Mouse (Mus musculus) bone marrow macrophage, adult 2 months (primary cell): Measurements from ENCODE around the gene Mael. TPM values are rescaled to one million over a fixed set of nuclear protein-coding genes. Genes with fewer than 3 reads are reported as not detected.

Experiments
- H3K27ac ChIP-seq: 2 replicates; pipeline ENCODE4 v1.5.1; 2012; ENCODE audit warnings: low read depth, low read length; ENCODE audit not compliant: insufficient read depth
- H3K4me1 ChIP-seq: 2 replicates; pipeline ENCODE4 v1.6.1; 2012; ENCODE audit warnings: low read length; ENCODE audit not compliant: control insufficient read depth, insufficient read depth
- H3K4me3 ChIP-seq: 2 replicates; pipeline ENCODE4 v1.5.1; 2012; ENCODE audit warnings: mild to moderate bottlenecking, low read length, moderate library complexity; ENCODE audit not compliant: insufficient read depth
- CTCF ChIP-seq: IDR thresholded peaks from 2 replicates; pipeline ENCODE4 v1.5.1; 2012; ENCODE audit warnings: low read depth, mild to moderate bottlenecking, low read length, moderate library complexity
- POLR2A ChIP-seq: IDR thresholded peaks from 2 replicates; pipeline ENCODE4 v1.6.1; 2012; ENCODE audit warnings: mild to moderate bottlenecking, low read depth, low read length, borderline replicate concordance
- polyA plus RNA-seq: library from polyadenylated mRNA; stranded (reverse); fragments of >200 nt; gene quantifications from 2 replicates; pipeline ENCODE4 v1.2.4, GENCODE M21; 2012; ENCODE audit not compliant: missing spikeins, insufficient read depth, insufficient read length

The Mael gene
- polyA plus RNA-seq, 1 experiment, result not detected

DNA sequence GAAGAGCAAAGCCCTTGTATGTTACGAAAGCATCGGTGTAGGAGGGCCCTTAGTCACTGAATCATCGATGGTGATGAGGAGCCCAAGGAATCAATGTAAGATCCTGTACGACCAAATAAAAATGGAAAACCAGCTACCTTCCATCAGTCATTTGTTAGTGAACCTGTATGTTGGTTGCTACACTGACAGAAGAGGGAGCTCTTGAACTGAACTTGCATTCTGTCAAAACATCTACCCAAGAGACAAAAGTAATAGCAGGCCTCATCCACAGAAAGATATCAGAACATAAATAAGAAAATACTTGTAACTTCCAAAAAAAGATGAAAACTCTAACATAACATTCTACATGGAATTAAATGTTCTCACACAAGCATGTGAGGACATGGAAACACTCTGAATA lies 24.4 kb downstream of the Mael start:
- Histone ChIP-seq H3K27ac (no peak overlapping the region), H3K4me1 (no peaks in the 10 kb centered on the region), H3K4me3 (no peak overlapping the region)
- TF ChIP-seq POLR2A (no peak), CTCF (no peak)

DNA sequence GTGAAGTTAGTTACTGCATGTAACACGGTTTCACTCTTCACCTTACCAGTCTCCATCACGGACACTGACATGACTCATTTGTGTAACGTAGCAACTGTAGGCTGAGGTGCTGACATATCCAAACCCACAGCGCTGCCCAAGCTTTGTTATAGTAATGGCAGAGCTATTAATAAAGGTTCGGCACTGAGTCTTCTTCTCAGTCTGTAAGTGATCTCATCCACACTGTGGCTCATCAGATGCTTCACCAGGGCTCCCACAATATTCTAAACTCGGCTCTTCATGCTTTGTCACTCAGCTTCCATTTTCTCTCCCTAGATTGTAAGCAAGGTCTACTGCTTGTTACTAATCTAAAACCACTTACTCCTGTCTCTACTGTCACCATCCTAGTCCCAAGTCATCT lies 29.2 kb downstream of the Mael start:
- no peak overlapping the region for H3K27ac ChIP-seq
- no peaks in the 10 kb centered on the region for H3K4me1 ChIP-seq
- TF ChIP-seq CTCF (no peak), POLR2A (no peak)
- H3K4me3 ChIP-seq, result no peak overlapping the region

DNA sequence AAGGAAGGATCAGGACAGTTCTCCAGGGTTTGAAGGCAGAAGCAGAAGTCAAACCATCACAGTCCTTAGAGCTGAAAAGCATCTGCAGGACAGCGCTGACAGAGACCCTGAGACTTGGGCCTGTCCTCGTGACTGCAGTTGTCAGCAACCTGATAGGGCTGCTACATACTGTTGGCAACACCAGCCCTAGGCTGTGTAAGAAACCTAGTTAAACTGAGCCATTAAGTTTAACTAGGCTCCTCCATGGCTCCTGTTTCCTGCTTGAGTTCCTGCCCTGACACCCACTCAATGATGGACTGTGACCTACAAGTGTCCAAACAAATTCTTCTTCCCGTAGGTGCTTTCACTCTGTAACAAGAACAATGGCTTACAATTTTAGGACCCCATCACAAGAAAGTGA lies 33.4 kb downstream of the Mael start:
- H3K27ac ChIP-seq, result no peak overlapping the region
- TF ChIP-seq POLR2A, result no peak
- no peak for TF ChIP-seq CTCF
- 0 out of 2 replicates have a peak, but pooled peaks cover 2% of the 10 kb centered on the region for H3K4me1 ChIP-seq
- no peak overlapping the region for H3K4me3 ChIP-seq

DNA sequence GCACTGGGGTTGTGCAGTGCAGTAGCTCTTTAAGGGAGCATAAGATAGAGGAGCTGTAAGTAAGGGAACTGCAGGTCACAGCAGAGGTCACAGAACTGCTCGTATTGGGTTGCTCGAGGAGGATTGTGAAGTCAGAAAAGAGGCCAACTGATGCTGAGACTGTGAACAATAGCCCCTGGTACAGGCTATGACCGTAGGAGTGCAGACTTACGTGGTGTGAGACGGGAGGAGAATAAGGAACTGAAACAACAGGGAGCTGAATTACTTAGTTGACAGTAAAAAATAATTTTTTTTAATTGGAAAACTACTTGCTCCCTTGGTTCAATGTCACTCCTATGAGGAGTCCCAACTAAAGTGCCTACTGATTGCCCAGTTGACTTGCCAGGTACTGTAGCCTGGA lies 34.4 kb downstream of the Mael start:
- no peak overlapping the region for H3K4me3 ChIP-seq
- no peak overlapping the region for H3K27ac ChIP-seq
- H3K4me1 ChIP-seq, result 0 out of 2 replicates have a peak, but pooled peaks cover 2% of the 10 kb centered on the region
- TF ChIP-seq POLR2A (no peak), CTCF (no peak)

DNA sequence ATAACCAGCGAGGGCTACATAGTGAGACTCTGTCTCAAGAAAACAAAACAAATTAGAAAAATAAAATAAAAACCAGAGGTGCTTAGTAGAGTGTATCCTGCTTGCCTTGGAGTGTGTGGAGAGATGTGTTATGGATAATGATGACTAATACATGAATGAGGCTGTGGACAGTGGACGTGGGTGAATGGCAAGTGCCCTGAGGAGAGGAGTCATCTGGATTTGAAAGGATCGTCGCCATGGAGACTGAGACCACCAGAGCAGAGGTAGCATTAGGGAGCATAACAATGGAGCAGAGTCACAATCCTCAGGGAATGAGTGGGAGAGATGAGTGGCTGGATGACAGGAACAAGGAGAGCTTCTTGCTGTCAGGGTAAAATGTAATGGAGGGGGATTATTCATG lies 48.7 kb downstream of the Mael start:
- Histone ChIP-seq H3K4me1 (no peaks in the 10 kb centered on the region), H3K4me3 (no peak overlapping the region)

DNA sequence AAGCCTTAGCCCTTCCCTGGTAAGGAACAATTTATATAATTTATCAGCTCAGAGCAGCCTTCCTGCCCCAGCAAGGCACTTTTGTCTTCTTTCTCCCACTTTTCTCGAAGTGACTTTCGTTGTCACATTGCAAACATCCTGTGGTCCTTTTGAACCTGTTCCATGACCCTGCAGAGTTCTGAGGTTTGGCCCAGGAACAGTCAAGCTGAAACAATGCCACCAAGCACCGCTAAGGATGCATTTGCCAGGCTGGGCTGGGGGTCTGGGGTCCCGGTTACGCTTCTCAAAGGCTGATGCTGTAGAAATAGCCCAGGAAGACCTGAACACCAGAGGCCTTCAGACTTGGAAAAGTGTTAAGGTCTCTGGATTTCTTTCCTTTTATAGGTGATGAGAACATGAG lies 53.2 kb downstream of the Mael start:
- Histone ChIP-seq H3K4me3 (no peak overlapping the region), H3K4me1 (no peaks in the 10 kb centered on the region), H3K27ac (no peak overlapping the region)
- TF ChIP-seq POLR2A (no peak), CTCF (no peak)

More for the DNA sequence above, 48.7 kb downstream of the Mael start:
- TF ChIP-seq CTCF (no peak), POLR2A (no peak)
- H3K27ac ChIP-seq, result no peak overlapping the region

DNA sequence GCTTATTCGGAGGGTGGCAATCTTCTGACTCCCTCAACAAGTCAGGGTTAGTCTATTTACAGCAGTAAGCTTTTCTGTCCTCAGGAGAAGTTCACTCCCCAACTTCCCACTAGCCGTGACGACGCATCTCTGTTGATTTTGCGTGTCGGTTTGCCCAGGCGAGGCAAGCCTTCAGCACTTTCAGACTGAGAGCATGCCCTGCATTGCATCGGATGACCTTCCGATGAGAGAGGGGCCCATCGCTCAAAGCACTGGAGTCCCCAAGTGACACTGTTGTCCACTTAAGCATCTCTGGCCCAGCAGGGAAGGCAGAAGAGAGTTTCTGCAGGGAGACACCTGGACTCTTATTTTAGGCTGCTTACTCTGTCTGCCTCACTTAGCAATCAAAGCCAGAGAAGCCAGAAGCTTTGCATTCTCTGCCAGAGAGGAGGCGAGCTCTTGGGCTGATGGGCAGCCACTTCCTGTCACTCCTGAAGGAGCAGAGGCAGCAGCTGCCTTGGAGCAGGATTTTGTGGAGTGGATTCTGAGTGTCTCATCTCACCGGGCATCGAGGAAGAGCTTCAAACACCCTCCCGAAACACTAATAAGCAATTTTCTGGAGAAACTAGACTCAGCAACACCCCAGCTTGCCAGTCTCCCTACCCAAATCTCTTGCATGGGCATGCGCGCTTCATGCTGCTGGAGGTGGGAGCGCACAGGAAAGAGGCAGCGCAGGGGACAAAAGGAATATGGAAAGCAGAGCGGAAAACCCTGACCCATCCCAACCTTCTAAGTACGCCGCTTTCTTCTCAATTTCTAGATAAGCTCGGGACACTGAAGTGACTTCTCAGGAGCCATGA lies 53.9 kb downstream of the Mael start:
- no peak overlapping the region for H3K4me3 ChIP-seq
- H3K4me1 ChIP-seq, result no peaks in the 10 kb centered on the region
- no peak for TF ChIP-seq CTCF

DNA sequence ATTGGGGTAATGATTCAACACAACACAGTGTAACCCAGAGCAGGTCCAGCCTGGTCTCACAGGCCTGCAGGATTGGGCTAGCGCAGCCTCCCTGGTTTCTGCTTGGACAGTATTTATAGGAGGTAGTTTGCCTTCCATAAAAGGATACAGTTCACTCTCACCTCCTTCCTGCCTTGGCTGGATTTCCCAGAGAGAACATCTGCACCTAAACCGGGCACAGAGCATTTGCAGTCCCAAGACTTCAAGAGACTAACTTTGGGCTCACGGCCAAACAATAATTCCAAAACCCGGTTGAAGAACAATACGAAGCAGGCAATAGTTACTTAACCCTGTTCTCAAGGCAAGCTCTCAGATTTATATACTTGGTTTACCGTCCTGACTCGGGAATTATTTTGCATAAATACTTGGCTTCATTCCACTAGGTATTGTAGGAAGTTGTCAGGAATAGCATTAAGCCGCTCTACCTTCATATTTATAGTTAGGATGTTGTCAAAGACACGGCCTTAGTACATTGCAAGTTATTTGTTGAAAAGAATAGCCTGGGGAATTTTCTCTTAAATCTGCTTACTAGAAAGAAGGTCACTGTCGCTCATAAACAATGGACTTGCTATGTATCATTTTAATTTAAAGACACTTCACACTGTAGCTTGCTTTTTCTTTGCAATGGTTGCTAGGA lies 55.5 kb downstream of the Mael start:
- Histone ChIP-seq H3K27ac (no peak overlapping the region), H3K4me1 (no peaks in the 10 kb centered on the region), H3K4me3 (no peak overlapping the region)
- no peak for TF ChIP-seq POLR2A
- no peak for TF ChIP-seq CTCF

More for the DNA sequence above, 53.9 kb downstream of the Mael start:
- H3K27ac ChIP-seq, result no peak overlapping the region

DNA sequence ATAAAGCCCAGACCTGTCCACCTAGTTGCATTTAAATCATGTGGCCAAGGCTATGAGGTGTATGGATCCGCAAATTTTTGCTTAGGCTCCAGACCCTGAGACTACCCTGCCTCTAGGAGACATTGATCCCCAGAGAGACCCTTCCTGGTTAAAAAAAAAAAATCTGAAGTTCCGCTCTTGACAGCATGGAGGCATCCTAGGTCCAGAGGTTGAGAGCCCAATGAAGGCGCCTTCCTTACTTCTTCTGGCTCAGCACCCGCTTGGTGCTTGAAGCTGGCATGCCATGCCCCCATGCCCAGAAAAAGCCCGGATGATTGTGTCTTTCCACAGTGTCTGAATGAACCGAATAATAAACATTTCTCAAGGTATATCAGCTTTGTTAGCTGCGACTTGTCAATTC lies 57.0 kb downstream of the Mael start:
- Histone ChIP-seq H3K4me3 (no peak overlapping the region), H3K27ac (no peak overlapping the region), H3K4me1 (no peaks in the 10 kb centered on the region)
- no peak for TF ChIP-seq CTCF
- TF ChIP-seq POLR2A, result no peak

DNA sequence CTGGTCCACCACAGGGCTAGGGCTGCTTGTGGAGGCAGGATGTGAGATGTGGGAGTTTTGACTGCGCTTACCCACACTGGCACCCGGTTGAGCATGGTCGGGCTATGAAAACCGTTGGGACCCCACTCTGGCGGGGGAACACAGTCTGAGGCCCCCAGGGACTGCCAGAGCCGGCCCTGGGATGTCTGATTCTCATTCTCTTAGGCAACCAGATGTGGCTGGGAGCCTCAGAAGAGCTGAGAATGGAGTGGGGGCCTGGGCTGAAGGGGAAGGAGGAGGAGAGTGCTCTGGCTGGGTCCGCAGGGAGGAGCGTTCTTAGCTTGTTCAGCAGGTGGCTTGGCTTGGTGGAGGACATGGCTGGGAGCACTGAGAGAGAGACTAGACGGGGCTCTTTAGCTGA lies 64.9 kb downstream of the Mael start:
- TF ChIP-seq POLR2A (no peak), CTCF (no peak)
- no peak overlapping the region for H3K4me3 ChIP-seq
- peaks cover 4% of the 10 kb centered on the region for H3K4me1 ChIP-seq
- H3K27ac ChIP-seq, result no peak overlapping the region
